Mouse (Mus musculus): Measurements from ENCODE around the gene Spen.

DNA sequence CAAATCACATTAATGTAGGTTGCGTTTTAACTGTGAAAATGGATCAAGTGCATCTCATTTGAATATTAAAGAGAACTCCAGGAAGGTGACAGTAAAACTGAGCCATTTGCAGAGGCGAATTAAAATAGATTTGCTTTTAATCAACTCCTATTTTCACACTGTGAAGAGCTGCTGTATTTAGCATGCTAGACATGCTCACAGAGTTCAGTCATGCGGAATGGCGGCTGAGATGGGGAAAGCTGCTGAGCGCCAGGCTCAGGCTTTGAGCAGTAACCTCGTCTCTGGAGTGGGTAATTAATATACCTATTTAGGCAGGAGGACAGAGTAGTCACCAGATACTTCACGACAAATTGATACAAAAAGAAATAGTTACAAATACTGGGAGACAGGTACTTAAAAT lies 3.5 kb upstream of the Spen start:
- TF ChIP-seq CHD2 (IDR thresholded peaks at IDR 0.05; ENCODE audit: low read depth, low read length) (no peak), MAFK (IDR thresholded peaks at IDR 0.05; ENCODE audit: insufficient read depth, low read depth, low read length) (no peak), HCFC1 (IDR thresholded peaks at IDR 0.05; ENCODE audit: borderline replicate concordance, insufficient read depth, low read length) (no peak), ZNF384 (IDR thresholded peaks at IDR 0.05; ENCODE audit: low read depth, low read length) (no peak)
